Mouse (Mus musculus) spleen, adult 10 weeks (tissue): Measurements from ENCODE around the gene Csnk2a2. TPM values are rescaled to one million over a fixed set of nuclear protein-coding genes. Genes with fewer than 3 reads are reported as not detected.

Experiments used
- polyA plus RNA-seq: library from polyadenylated mRNA; stranded (reverse); fragments of 350-450 nt; fragmentation: Illumina TruSeq; extraction: RNeasy Lipid Tissue Mini Kit (QIAGEN cat#74804); gene quantifications from one replicate; pipeline ENCODE4 v1.2.3, GENCODE M21; 2015; ENCODE audit warnings: low replicate concordance; ENCODE audit not compliant: insufficient read depth

Gene Csnk2a2
- polyA plus RNA-seq, result 111 TPM

DNA sequence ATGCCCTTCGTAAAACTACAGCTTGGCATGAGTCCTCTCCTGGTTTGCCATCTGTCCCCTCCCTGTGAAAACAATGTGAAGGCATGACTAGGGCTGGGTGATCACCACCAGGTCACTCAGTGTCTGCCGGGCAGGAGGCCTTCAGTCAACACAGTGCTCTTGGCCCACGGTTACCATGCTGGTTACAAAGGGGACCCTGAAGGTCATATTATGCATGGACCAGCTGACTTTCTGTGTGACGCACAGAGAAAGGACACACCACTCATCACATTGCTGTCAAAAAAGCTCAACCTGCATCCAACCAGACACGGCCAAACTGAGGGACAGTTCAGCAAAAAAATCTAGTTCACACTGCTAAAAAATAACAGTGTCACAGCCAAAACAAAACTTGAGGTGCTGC lies at the start of gene Csnk2a2:
Csnk2a2 (minus strand) TSS at position 34 of the 400 bp plus-strand sequence.

DNA sequence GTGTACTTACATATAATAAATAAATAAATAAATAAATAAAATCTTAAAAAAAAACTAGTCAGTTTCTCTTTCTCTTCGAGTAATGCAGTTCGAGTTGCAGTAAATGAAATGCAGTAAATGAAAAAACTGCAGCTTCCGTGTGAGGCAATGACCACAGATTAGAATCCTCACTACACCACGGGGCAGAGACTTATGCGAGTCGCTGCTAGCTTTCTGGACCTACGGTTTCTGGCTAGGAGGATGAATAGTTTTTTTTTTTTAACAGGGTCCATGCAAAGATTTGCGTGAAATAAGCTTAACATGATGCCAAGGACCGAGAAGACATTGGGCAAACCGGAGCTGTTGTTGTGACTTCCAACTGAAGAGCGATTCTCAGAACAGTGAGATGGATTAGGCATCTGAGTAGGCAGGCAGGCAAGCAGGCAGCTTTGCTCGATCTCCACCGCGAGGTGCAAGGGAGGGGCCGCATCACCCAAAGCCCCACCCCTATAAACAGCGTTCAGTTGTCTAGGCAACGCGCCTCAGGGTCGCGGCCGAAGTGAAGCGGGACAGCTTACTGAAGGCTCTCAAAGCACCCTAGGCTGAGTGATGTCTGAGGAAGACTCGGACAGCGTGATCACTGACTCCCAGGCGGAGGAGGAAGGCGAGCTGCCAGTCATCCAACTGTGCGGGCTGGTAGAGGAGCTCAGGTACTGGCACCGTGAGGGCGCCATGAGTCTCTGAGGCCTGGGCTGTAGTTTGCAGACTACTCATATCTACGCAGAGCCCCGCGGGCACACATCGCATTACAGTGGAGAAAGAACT lies 43.9 kb upstream of the Csnk2a2 start, which contains the start of gene Ccdc113:
Ccdc113 (plus strand) TSS at position 502 of the 804 bp plus-strand sequence.

DNA sequence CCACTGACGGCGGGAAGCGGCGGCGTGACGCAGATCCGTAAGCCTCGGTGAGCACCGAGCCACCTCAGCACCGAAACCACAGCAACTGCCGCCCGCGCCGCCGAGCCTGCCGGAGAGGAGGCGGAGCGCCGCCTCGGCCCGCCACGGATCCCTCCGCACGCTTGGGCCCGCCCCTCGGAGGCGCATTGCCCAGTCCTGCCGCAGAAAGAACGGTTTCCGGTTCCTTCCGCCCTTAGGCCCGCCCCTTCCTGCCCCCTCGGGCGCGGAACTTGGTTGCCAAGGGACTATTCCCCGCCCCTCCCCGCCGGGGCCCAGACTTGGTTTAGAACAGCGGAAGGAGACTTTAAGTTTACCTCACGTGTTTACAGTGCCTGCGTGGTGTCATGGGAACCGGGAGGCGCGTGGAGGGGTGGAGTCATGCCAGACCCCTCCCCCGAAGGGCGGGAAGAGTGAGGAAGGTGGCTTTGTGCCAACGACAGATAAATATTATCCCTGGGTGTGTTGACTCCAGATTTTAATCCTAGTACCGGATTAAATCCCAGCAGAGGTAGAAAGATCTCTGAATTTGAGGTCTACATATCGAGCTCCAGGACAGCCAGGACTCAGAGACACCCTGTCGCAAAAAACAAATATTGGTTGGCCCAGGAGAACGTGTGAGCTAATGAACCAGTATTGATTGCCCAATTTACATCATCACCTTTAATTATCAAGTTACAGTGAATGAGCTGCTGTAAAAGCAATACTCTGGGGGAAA lies 55.0 kb downstream of the Csnk2a2 start, which contains the start of gene Cfap20:
Cfap20 (minus strand) TSS at position 184 of the 754 bp plus-strand sequence.

Other genes with a start within 250 kb of the Csnk2a2 start
- gene Cngb1, start 183.5 kb downstream of the Csnk2a2 start, polyA plus RNA-seq, result 0.28 TPM
- gene Tepp, start 179.5 kb downstream of the Csnk2a2 start, polyA plus RNA-seq, result 1.2 TPM
- gene Zfp319, start 158.1 kb downstream of the Csnk2a2 start, polyA plus RNA-seq, result 6.6 TPM
- gene Usb1, start 157.8 kb downstream of the Csnk2a2 start, polyA plus RNA-seq, result 24.3 TPM
- 1.1 TPM for gene Mmp15, start 137.8 kb downstream of the Csnk2a2 start, polyA plus RNA-seq
- 46.9 TPM for gene Cfap20, start 55.2 kb downstream of the Csnk2a2 start, polyA plus RNA-seq
- not detected for gene Ccdc113, start 44.0 kb upstream of the Csnk2a2 start, polyA plus RNA-seq
- not detected for gene Prss54, start 86.3 kb upstream of the Csnk2a2 start, polyA plus RNA-seq
- 13.2 TPM for gene Gins3, start 143.4 kb upstream of the Csnk2a2 start, polyA plus RNA-seq
- gene Ndrg4, start 186.9 kb upstream of the Csnk2a2 start, polyA plus RNA-seq, result 0.58 TPM
- gene Setd6, start 225.8 kb upstream of the Csnk2a2 start, polyA plus RNA-seq, result 46.1 TPM